Mouse (Mus musculus) brain, embryonic 14.5 days (tissue): Measurements from ENCODE around the gene Atxn7l1.

ENCODE experiments used
- CTCF ChIP-seq: fragments of 200-500 bp; IDR thresholded peaks from 2 replicates; pipeline ENCODE4 v1.5.1; 2012; ENCODE audit warnings: inconsistent platforms, mild to moderate bottlenecking, moderate library complexity, borderline replicate concordance; ENCODE audit not compliant: insufficient read depth, insufficient read length; ENCODE audit errors: extremely low read depth
- POLR2A ChIP-seq: fragments of 200-500 bp; IDR thresholded peaks from 2 replicates; pipeline ENCODE4 v1.6.1; 2012; ENCODE audit warnings: mild to moderate bottlenecking, inconsistent platforms, borderline replicate concordance; ENCODE audit not compliant: poor library complexity, insufficient read depth, insufficient read length, severe bottlenecking; ENCODE audit errors: extremely low read depth

DNA sequence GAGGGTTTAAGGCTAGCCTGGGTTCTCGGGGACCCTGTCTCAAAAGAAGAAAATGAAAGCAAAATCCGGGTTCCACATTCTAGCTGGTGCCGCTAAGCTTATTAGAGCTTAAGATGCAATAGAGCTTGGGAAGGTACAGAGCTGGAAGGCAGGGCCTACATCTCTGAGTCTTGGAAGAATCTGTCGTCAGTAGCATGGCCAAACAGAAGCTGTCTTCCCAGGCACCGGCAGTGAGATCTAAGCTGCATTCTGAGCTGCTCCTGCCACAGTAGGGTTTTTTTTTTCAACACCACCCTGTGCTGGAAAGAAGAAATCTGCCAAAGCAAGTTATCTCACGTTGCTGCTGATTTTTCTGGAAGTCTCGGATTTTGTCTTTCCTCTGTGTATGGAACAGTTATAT, 129.9 kb downstream of the Atxn7l1 start:
- TF ChIP-seq CTCF (no peak), POLR2A (no peak)
